Mouse (Mus musculus) midbrain, embryonic 12.5 days (tissue): Measurements from ENCODE around the gene Idua. TPM values are rescaled to one million over a fixed set of nuclear protein-coding genes. Genes with fewer than 3 reads are reported as not detected.

ENCODE experiments used
- ATAC-seq: fragments of 200-750 bp; cut with Nextera tagmentation; 2 replicates; pipeline ENCODE4 v1.8.0; 2017; ENCODE audit warnings: low read depth, moderate TSS enrichment, moderate library complexity; ENCODE audit not compliant: low FRiP score
- H3K27ac ChIP-seq: fragments of 300-500 bp; sonication (generic); replicated peaks from 2 replicates; pipeline ENCODE4 v1.5.1; 2016; ENCODE audit warnings: mild to moderate bottlenecking
- H3K27me3 ChIP-seq: fragments of 300-500 bp; sonication (generic); 2 replicates; pipeline ENCODE4 v1.6.1; 2016; ENCODE audit warnings: mild to moderate bottlenecking
- H3K36me3 ChIP-seq: fragments of 300-500 bp; sonication (generic); 2 replicates; pipeline ENCODE4 v1.6.1; 2016
- H3K4me1 ChIP-seq: fragments of 300-500 bp; sonication (generic); 2 replicates; pipeline ENCODE4 v1.6.1; 2016
- H3K4me2 ChIP-seq: fragments of 300-500 bp; sonication (generic); replicated peaks from 2 replicates; pipeline ENCODE4 v1.6.1; 2016; ENCODE audit warnings: mild to moderate bottlenecking, moderate library complexity
- H3K4me3 ChIP-seq: fragments of 300-500 bp; sonication (generic); 2 replicates; pipeline ENCODE4 v1.5.1; 2016; ENCODE audit warnings: mild to moderate bottlenecking
- H3K9ac ChIP-seq: fragments of 300-500 bp; sonication (generic); replicated peaks from 2 replicates; pipeline ENCODE4 v1.6.1; 2016; ENCODE audit warnings: mild to moderate bottlenecking, moderate library complexity
- H3K9me3 ChIP-seq: fragments of 300-500 bp; sonication (generic); 2 replicates; pipeline ENCODE4 v1.6.1; 2016; ENCODE audit warnings: mild to moderate bottlenecking
- WGBS: fragments of 180-500 bp; shearing (Covaris S2); methylation state at CpG from one replicate; pipeline ENCODE4 v1.1.7; 2016; 5-methylcytosine and 5-hydroxymethylcytosine counted together
- polyA plus RNA-seq: library from polyadenylated mRNA; unstranded; fragments of >200 nt; fragmentation: Nextera tagmentation; extraction: Ambion mirVana; gene quantifications from 2 replicates; pipeline ENCODE4 v1.2.1, GENCODE M21; 2016

The Idua gene
- polyA plus RNA-seq, 1 experiment from 2014 or later: 12.3 TPM

- WGBS: 91% methylated on average over 15 of the region's 15 CpGs
- no peak for ATAC-seq
- Histone ChIP-seq H3K9me3 (no peaks in the 10 kb centered on the region), H3K4me3 (no peak overlapping the region), H3K27ac (no peak overlapping the region), H3K27me3 (no peaks in the 10 kb centered on the region), H3K4me2 (no peak overlapping the region), H3K36me3 (peaks cover 61% of the 10 kb centered on the region), H3K9ac (no peak overlapping the region), H3K4me1 (peaks cover 21% of the 10 kb centered on the region)
Observed at GRCm38 (mm10) chr5:108655891-108656650, 4.1 kb upstream of the Idua start.

GRCm38 (mm10) chr5:108657406-108657805, 2.7 kb upstream of the Idua start:
- H3K4me2 ChIP-seq: no peak overlapping the region
- H3K4me3 ChIP-seq: no peak overlapping the region
- H3K9me3 ChIP-seq: no peaks in the 10 kb centered on the region
- H3K27ac ChIP-seq: 0 out of 2 replicates have a peak overlapping the region, but pooled peaks have one; percentile 7
- WGBS: 77% methylated on average over 5 of the region's 5 CpGs
- no peaks in the 10 kb centered on the region for H3K27me3 ChIP-seq
- peaks cover 21% of the 10 kb centered on the region for H3K4me1 ChIP-seq
- H3K36me3 ChIP-seq: peaks cover 56% of the 10 kb centered on the region
- no peak overlapping the region for H3K9ac ChIP-seq
- ATAC-seq: no peak

- 75% methylated on average over 1 of the region's 1 CpGs for WGBS
- Histone ChIP-seq H3K36me3 (peaks cover 44% of the 10 kb centered on the region), H3K9me3 (no peaks in the 10 kb centered on the region), H3K27ac (no peak overlapping the region), H3K4me3 (no peak overlapping the region), H3K27me3 (peaks cover 5% of the 10 kb centered on the region; the same call in 1 of the 2 replicates), H3K4me1 (peaks cover 21% of the 10 kb centered on the region), H3K9ac (no peak overlapping the region), H3K4me2 (no peak overlapping the region; the same call in 1 of the 2 replicates)
- ATAC-seq: no peak
Observed at GRCm38 (mm10) chr5:108658611-108659010, 1.5 kb upstream of the Idua start.

GRCm38 (mm10) chr5:108660632-108661268, 619 bp downstream of the Idua start:
- H3K4me1 ChIP-seq: peaks cover 21% of the 10 kb centered on the region
- H3K36me3 ChIP-seq: peaks cover 23% of the 10 kb centered on the region
- H3K27ac ChIP-seq: no peak overlapping the region
- 14% methylated on average over 33 of the region's 36 CpGs for WGBS
- peak overlapping the region; percentile 90 for H3K4me2 ChIP-seq
- ATAC-seq: peak; percentile 99
- no peaks in the 10 kb centered on the region for H3K9me3 ChIP-seq
- peak overlapping the region; percentile 91 for H3K9ac ChIP-seq
- H3K27me3 ChIP-seq: peaks cover 5% of the 10 kb centered on the region; the same call in 1 of the 2 replicates
- H3K4me3 ChIP-seq: peak overlapping the region; percentile 85

- Histone ChIP-seq H3K27ac (no peak overlapping the region), H3K36me3 (peaks cover 4% of the 10 kb centered on the region; the same call in 1 of the 2 replicates), H3K9ac (no peak overlapping the region), H3K9me3 (no peaks in the 10 kb centered on the region), H3K4me3 (no peak overlapping the region), H3K27me3 (peaks cover 5% of the 10 kb centered on the region), H3K4me1 (peaks cover 21% of the 10 kb centered on the region), H3K4me2 (no peak overlapping the region)
- 85% methylated on average over 4 of the region's 4 CpGs for WGBS
- no peak for ATAC-seq
Observed at GRCm38 (mm10) chr5:108662772-108663171, 2.6 kb downstream of the Idua start.

GRCm38 (mm10) chr5:108665066-108665465, 4.9 kb downstream of the Idua start:
- Histone ChIP-seq H3K4me1 (peaks cover 16% of the 10 kb centered on the region), H3K9me3 (no peaks in the 10 kb centered on the region), H3K27ac (no peak overlapping the region), H3K4me2 (no peak overlapping the region), H3K27me3 (peaks cover 5% of the 10 kb centered on the region), H3K36me3 (no peaks in the 10 kb centered on the region), H3K4me3 (no peak overlapping the region), H3K9ac (no peak overlapping the region)
- ATAC-seq: no peak
- 51% methylated on average over 3 of the region's 3 CpGs for WGBS

- H3K9ac ChIP-seq: no peak overlapping the region
- WGBS: 84% methylated on average over 2 of the region's 2 CpGs
- H3K27me3 ChIP-seq: peaks cover 5% of the 10 kb centered on the region
- H3K4me1 ChIP-seq: peaks cover 23% of the 10 kb centered on the region
- no peak overlapping the region for H3K4me2 ChIP-seq
- no peak for ATAC-seq
- peaks cover 13% of the 10 kb centered on the region for H3K36me3 ChIP-seq
- H3K4me3 ChIP-seq: no peak overlapping the region
- no peak overlapping the region for H3K27ac ChIP-seq
- no peaks in the 10 kb centered on the region for H3K9me3 ChIP-seq
Observed at GRCm38 (mm10) chr5:108667370-108667769, 7.2 kb downstream of the Idua start.

GRCm38 (mm10) chr5:108668387-108668932, 8.3 kb downstream of the Idua start:
- Histone ChIP-seq H3K4me1 (peaks cover 23% of the 10 kb centered on the region), H3K9ac (peak overlapping the region; percentile 74), H3K4me2 (peak overlapping the region; percentile 69), H3K27ac (0 out of 2 replicates have a peak overlapping the region, but pooled peaks have one; percentile 85), H3K4me3 (peak overlapping the region; percentile 54), H3K27me3 (no peaks in the 10 kb centered on the region; the same call in 1 of the 2 replicates), H3K9me3 (no peaks in the 10 kb centered on the region), H3K36me3 (peaks cover 14% of the 10 kb centered on the region)
- 16% methylated on average over 3 of the region's 3 CpGs for WGBS
- no peak; the same call in 1 of the 2 replicates for ATAC-seq

- ATAC-seq: peak; percentile 82
- Histone ChIP-seq H3K27me3 (no peaks in the 10 kb centered on the region; the same call in 1 of the 2 replicates), H3K4me3 (peak within 1 kb of the TSS; percentile 54), H3K27ac (peak within 1 kb of the TSS; percentile 85), H3K9me3 (no peaks in the 10 kb centered on the region), H3K9ac (peak within 1 kb of the TSS; percentile 74), H3K36me3 (peaks cover 14% of the 10 kb centered on the region), H3K4me1 (peaks cover 23% of the 10 kb centered on the region), H3K4me2 (peak within 1 kb of the TSS; percentile 69)
- 7% methylated on average over 43 of the region's 43 CpGs for WGBS
Observed at GRCm38 (mm10) chr5:108668977-108669936, 9.1 kb downstream of the Idua start, which contains the start of gene Dgkq. TSS of gene Dgkq (minus strand) at chr5:108669672.

GRCm38 (mm10) chr5:108669986-108670385, 9.9 kb downstream of the Idua start:
- Histone ChIP-seq H3K27me3 (no peaks in the 10 kb centered on the region; the same call in 1 of the 2 replicates), H3K9me3 (no peaks in the 10 kb centered on the region), H3K9ac (no peak overlapping the region), H3K27ac (no peak overlapping the region), H3K4me3 (no peak overlapping the region), H3K4me2 (peak overlapping the region; percentile 69), H3K36me3 (peaks cover 14% of the 10 kb centered on the region), H3K4me1 (peaks cover 23% of the 10 kb centered on the region)
- ATAC-seq: 0 out of 2 replicates have a peak, but pooled peaks have one; percentile 23
- 83% methylated on average over 9 of the region's 9 CpGs for WGBS

GRCm38 (mm10) chr5:108670785-108671184, 10.7 kb downstream of the Idua start:
- Histone ChIP-seq H3K4me3 (no peak overlapping the region), H3K4me2 (no peak overlapping the region), H3K36me3 (peaks cover 14% of the 10 kb centered on the region), H3K27me3 (no peaks in the 10 kb centered on the region; the same call in 1 of the 2 replicates), H3K4me1 (peaks cover 23% of the 10 kb centered on the region), H3K27ac (no peak overlapping the region), H3K9ac (no peak overlapping the region), H3K9me3 (no peaks in the 10 kb centered on the region)
- no peak for ATAC-seq
